Mouse (Mus musculus): ENCODE results near the gene Gpc1. TPM values are rescaled to one million over a fixed set of nuclear protein-coding genes. Genes with fewer than 3 reads are reported as not detected.

Gpc1 gene
- total and polyA plus RNA-seq, 3 experiments, result 0.05 to 0.55 TPM; not detected in 1

Other genes with a start within 250 kb of the Gpc1 start
- gene Olfr1412, start 245.9 kb upstream of the Gpc1 start, total RNA-seq (2012; rRNA removed), result not detected in 2 replicates
- not detected in 2 replicates for gene Olfr1412, start 245.9 kb upstream of the Gpc1 start, total RNA-seq (2014; rRNA removed)
- gene Olfr1412, start 245.9 kb upstream of the Gpc1 start, polyA plus RNA-seq (2012; ENCODE audit: insufficient read length, low read depth), result not detected in 2 replicates
- not detected in 2 replicates for gene Olfr1411, start 237.2 kb upstream of the Gpc1 start, total RNA-seq (2012; rRNA removed)
- not detected in 2 replicates for gene Olfr1411, start 237.2 kb upstream of the Gpc1 start, total RNA-seq (2014; rRNA removed)
- not detected in 2 replicates for gene Olfr1411, start 237.2 kb upstream of the Gpc1 start, polyA plus RNA-seq (2012; ENCODE audit: insufficient read length, low read depth)
- gene Olfr1410, start 225.9 kb upstream of the Gpc1 start, total RNA-seq (2012; rRNA removed), result 0.08 TPM in 2 replicates
- gene Olfr1410, start 225.9 kb upstream of the Gpc1 start, total RNA-seq (2014; rRNA removed), result not detected in 2 replicates
- not detected in 2 replicates for gene Olfr1410, start 225.9 kb upstream of the Gpc1 start, polyA plus RNA-seq (2012; ENCODE audit: insufficient read length, low read depth)
- 0.08 TPM in 1 of 2 replicates, not detected in the other for gene Olfr12, start 213.9 kb upstream of the Gpc1 start, total RNA-seq (2012; rRNA removed)
- gene Olfr12, start 213.9 kb upstream of the Gpc1 start, total RNA-seq (2014; rRNA removed), result not detected in 2 replicates
- not detected in 2 replicates for gene Olfr12, start 213.9 kb upstream of the Gpc1 start, polyA plus RNA-seq (2012; ENCODE audit: insufficient read length, low read depth)
- gene Cops9, start 189.7 kb upstream of the Gpc1 start, total RNA-seq (2012; rRNA removed), result 209 and 220 TPM in 2 replicates
- gene Cops9, start 189.7 kb upstream of the Gpc1 start, total RNA-seq (2014; rRNA removed), result 169 and 185 TPM in 2 replicates
- gene Cops9, start 189.7 kb upstream of the Gpc1 start, polyA plus RNA-seq (2012; ENCODE audit: insufficient read length, low read depth), result 168 and 182 TPM in 2 replicates
- gene Otos, start 182.8 kb upstream of the Gpc1 start, total RNA-seq (2012; rRNA removed), result not detected in 2 replicates
- not detected in 2 replicates for gene Otos, start 182.8 kb upstream of the Gpc1 start, total RNA-seq (2014; rRNA removed)
- gene Otos, start 182.8 kb upstream of the Gpc1 start, polyA plus RNA-seq (2012; ENCODE audit: insufficient read length, low read depth), result 0.24 TPM in 1 of 2 replicates, not detected in the other
- gene Ankmy1, start 71.3 kb downstream of the Gpc1 start, total RNA-seq (2012; rRNA removed), result 0.04 and 0.13 TPM in 2 replicates
- 0.11 TPM in 1 of 2 replicates, not detected in the other for gene Ankmy1, start 71.3 kb downstream of the Gpc1 start, total RNA-seq (2014; rRNA removed)
- 0.07 TPM in 1 of 2 replicates, not detected in the other for gene Ankmy1, start 71.3 kb downstream of the Gpc1 start, polyA plus RNA-seq (2012; ENCODE audit: insufficient read length, low read depth)
- gene Dusp28, start 75.3 kb downstream of the Gpc1 start, total RNA-seq (2012; rRNA removed), result 3.4 and 3.6 TPM in 2 replicates
- 3.2 and 4.6 TPM in 2 replicates for gene Dusp28, start 75.3 kb downstream of the Gpc1 start, total RNA-seq (2014; rRNA removed)
- 2.6 and 3.6 TPM in 2 replicates for gene Dusp28, start 75.3 kb downstream of the Gpc1 start, polyA plus RNA-seq (2012; ENCODE audit: insufficient read length, low read depth)
- 13.8 and 14.6 TPM in 2 replicates for gene Rnpepl1, start 79.1 kb downstream of the Gpc1 start, total RNA-seq (2012; rRNA removed)
- 4.5 and 5.1 TPM in 2 replicates for gene Rnpepl1, start 79.1 kb downstream of the Gpc1 start, total RNA-seq (2014; rRNA removed)
- 12.7 and 20.2 TPM in 2 replicates for gene Rnpepl1, start 79.1 kb downstream of the Gpc1 start, polyA plus RNA-seq (2012; ENCODE audit: insufficient read length, low read depth)
- 13.2 and 15.9 TPM in 2 replicates for gene Capn10, start 102.7 kb downstream of the Gpc1 start, total RNA-seq (2012; rRNA removed)
- gene Capn10, start 102.7 kb downstream of the Gpc1 start, total RNA-seq (2014; rRNA removed), result 12.9 and 16.1 TPM in 2 replicates
- 11.6 and 11.9 TPM in 2 replicates for gene Capn10, start 102.7 kb downstream of the Gpc1 start, polyA plus RNA-seq (2012; ENCODE audit: insufficient read length, low read depth)
- 0.21 and 0.42 TPM in 2 replicates for gene Gpr35, start 119.2 kb downstream of the Gpc1 start, total RNA-seq (2012; rRNA removed)
- 0.43 and 0.44 TPM in 2 replicates for gene Gpr35, start 119.2 kb downstream of the Gpc1 start, total RNA-seq (2014; rRNA removed)
- gene Gpr35, start 119.2 kb downstream of the Gpc1 start, polyA plus RNA-seq (2012; ENCODE audit: insufficient read length, low read depth), result 1.7 and 2.0 TPM in 2 replicates
- gene Aqp12, start 174.7 kb downstream of the Gpc1 start, total RNA-seq (2012; rRNA removed), result not detected in 2 replicates
- not detected in 2 replicates for gene Aqp12, start 174.7 kb downstream of the Gpc1 start, total RNA-seq (2014; rRNA removed)
- gene Aqp12, start 174.7 kb downstream of the Gpc1 start, polyA plus RNA-seq (2012; ENCODE audit: insufficient read length, low read depth), result not detected in 2 replicates

Data from CH12.LX (cell line).